Mouse (Mus musculus) kidney, adult 9 months (tissue): ENCODE measurements around the gene Sh3bp1.

ENCODE experiments used
- DNase-seq: peaks from one replicate; pipeline ENCODE4 v3.0.0; 2022

Gene Sh3bp1

GRCm38 (mm10) chr15:78899740-78900584 is at the start of gene Sh3bp1:
Gene Sh3bp1, plus strand, starts transcription at chr15:78899768.
- DNase-seq = peak; percentile 51

- DNase-seq = no peak
Observed at GRCm38 (mm10) chr15:78850059-78850824, 49.3 kb upstream of the Sh3bp1 start.

GRCm38 (mm10) chr15:78850944-78851343 is 48.6 kb upstream of the Sh3bp1 start:
- DNase-seq = no peak

GRCm38 (mm10) chr15:78851505-78852153 is 47.9 kb upstream of the Sh3bp1 start:
- DNase-seq = peak; percentile 94

- DNase-seq = no peak
Observed at GRCm38 (mm10) chr15:78855303-78855965, 44.1 kb upstream of the Sh3bp1 start, which contains the start of gene Lgals2. Gene Lgals2, minus strand, starts transcription at chr15:78855529.

GRCm38 (mm10) chr15:78857009-78857408 is 42.6 kb upstream of the Sh3bp1 start:
- no peak for DNase-seq

- no peak for DNase-seq
Observed at GRCm38 (mm10) chr15:78859311-78859710, 40.3 kb upstream of the Sh3bp1 start.

- DNase-seq = no peak
Observed at GRCm38 (mm10) chr15:78859714-78860113, 39.9 kb upstream of the Sh3bp1 start.

- no peak for DNase-seq
Observed at GRCm38 (mm10) chr15:78862280-78862679, 37.3 kb upstream of the Sh3bp1 start.

GRCm38 (mm10) chr15:78863154-78863553 is 36.4 kb upstream of the Sh3bp1 start:
- no peak for DNase-seq

- DNase-seq = no peak
Observed at GRCm38 (mm10) chr15:78863852-78864253, 35.7 kb upstream of the Sh3bp1 start.

- DNase-seq = peak; percentile 55
Observed at GRCm38 (mm10) chr15:78868398-78868797, 31.2 kb upstream of the Sh3bp1 start.

- DNase-seq = no peak
Observed at GRCm38 (mm10) chr15:78868826-78869233, 30.7 kb upstream of the Sh3bp1 start.

GRCm38 (mm10) chr15:78869775-78870174 is 29.8 kb upstream of the Sh3bp1 start:
- DNase-seq = peak; percentile 53

- DNase-seq = no peak
Observed at GRCm38 (mm10) chr15:78872021-78872608, 27.5 kb upstream of the Sh3bp1 start.

- DNase-seq = no peak
Observed at GRCm38 (mm10) chr15:78873803-78874435, 25.6 kb upstream of the Sh3bp1 start.

- DNase-seq = no peak
Observed at GRCm38 (mm10) chr15:78874989-78875388, 24.6 kb upstream of the Sh3bp1 start.

GRCm38 (mm10) chr15:78875537-78875936 is 24.0 kb upstream of the Sh3bp1 start:
- peak; percentile 39 for DNase-seq

- DNase-seq = peak; percentile 95
Observed at GRCm38 (mm10) chr15:78876258-78876696, 23.3 kb upstream of the Sh3bp1 start.

- peak; percentile 98 for DNase-seq
Observed at GRCm38 (mm10) chr15:78876991-78877809, 22.4 kb upstream of the Sh3bp1 start, which contains the start of gene Gga1. Gene Gga1, plus strand, starts transcription at chr15:78877190.
